Mouse (Mus musculus) Patski (cell line): ENCODE results near the gene Car5a. TPM values are rescaled to one million over a fixed set of nuclear protein-coding genes. Genes with fewer than 3 reads are reported as not detected.
A peak's percentile ranks its signal among the peaks of the same experiment; 100 is the strongest.

ENCODE experiments used
- ATAC-seq: fragments of 100-300 bp; one replicate; pipeline ENCODE4 v1.8.0; 2021
- CTCF ChIA-PET: fragments of 350-600 bp; sonication (Branson Sonifier 250); formaldehyde crosslinking; loops from one replicate; lab custom pipeline; 2022; ENCODE audit warnings: inconsistent platforms; lab: Charles Lee
- POLR2A ChIA-PET: fragments of 350-600 bp; sonication (Branson Sonifier 250); formaldehyde crosslinking; loops from one replicate; lab custom pipeline; 2022; ENCODE audit warnings: antibody characterized with exemption, inconsistent platforms; lab: Charles Lee
- DNase-seq: peaks from one replicate; pipeline ENCODE4 v3.0.0-alpha.2; 2011; ENCODE audit warnings: low read depth, low spot score
- H3K27me3 ChIP-seq: fragments of 371-371 bp; one replicate; pipeline ENCODE4 v1.5.1; 2021
- CTCF ChIP-seq: fragments of 100-300 bp; IDR thresholded peaks from one replicate; pipeline ENCODE4 v1.5.1; 2021
- in situ Hi-C: fragments of 300-500 bp; cut with MboI; formaldehyde crosslinking; loops from 3 replicates; pipeline ENCODE4 v1.11.1; 2018; ENCODE audit warnings: low pct_unique_long_range_greater_than_20kb, mixed read lengths
- polyA plus RNA-seq: library from polyadenylated mRNA; unstranded; gene quantifications from one replicate; pipeline ENCODE4 v1.2.3, GENCODE M21; 2021

The Car5a gene
- polyA plus RNA-seq, 1 experiment from 2014 or later, result not detected

DNA sequence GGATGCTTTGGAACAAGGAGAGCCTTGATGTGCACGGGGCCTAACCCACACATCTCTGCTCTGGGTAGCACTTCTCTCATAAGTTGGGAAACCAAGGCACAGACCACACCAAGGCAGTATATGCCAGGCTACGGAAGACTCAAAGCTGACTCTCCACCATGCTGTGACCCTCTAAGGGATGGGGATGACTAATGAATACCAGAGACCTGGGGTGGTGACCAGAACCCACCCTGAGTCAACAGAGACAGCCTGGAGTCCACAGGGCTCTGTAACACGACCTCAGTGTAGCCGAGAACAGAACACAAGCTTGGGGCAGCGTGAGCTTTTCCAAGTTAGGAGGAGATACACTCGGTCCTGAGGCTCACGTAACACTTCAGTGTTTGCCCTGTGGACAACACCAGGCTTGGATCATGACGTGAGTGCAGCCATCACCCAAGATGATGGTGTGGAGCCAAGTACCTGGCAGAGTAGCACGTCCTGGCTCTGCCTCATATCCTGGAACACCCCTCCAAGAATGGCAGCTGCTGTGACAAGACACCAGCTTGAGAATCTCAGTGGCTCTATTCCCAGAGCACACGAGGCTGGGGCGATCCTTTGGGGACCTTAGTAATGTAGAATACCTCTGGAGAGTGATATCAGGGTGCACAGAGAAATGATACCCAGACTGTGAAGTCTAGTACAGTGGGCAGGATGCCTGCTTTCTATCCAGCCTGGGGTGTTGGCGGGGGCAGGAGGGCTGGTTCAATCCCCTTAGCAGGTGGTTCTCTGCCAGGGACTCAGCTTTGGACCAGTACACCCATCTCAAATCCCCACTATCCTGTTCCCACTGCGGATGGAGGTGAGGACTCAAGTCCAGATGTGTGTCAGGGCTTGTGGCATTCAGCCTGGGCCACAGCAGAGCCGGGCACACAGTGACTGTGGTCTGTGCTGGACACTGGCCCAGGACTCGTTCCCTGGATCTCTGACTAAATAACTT lies 54.6 kb downstream of the Car5a start:
- no peak for TF ChIP-seq CTCF
- no peaks in the 10 kb centered on the region for H3K27me3 ChIP-seq
- POLR2A ChIA-PET, result interaction anchor here (0.5 to 2.8 kb wide), 2 partner anchors 9 to 17 kb away, joined by 3 to 8 read pairs; partner anchors contain the start of gene Slc7a5
- in situ Hi-C loops, result no loop called here
- CTCF ChIA-PET, result interaction anchor here (0.9 to 2.0 kb wide), 5 partner anchors 11 to 39 kb away, joined by 3 to 5 read pairs (median 3); no protein-coding TSS in a partner anchor
- ATAC-seq (no peak), DNase-seq (no peak)

DNA sequence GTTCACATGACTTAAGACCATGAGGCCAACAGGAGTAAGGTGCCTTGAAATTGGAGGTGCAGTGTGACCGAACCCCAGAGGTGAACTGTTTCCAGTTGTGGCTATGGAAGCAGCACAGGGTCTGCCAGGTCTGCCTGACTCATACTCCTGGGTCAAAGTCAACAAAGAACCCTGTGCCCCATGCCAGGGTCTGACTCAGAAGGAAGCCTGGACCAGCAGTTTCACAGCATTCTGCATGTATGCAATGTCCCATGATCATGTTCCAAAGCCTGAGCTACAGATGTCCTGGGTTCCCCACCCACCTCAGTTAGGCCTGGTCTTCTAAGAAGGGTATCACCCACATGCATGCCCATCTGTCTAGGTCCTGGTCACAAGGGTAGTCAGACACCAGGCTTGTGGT lies 55.4 kb downstream of the Car5a start:
- POLR2A ChIA-PET, result interaction anchor here (2.8 kb wide), 1 partner anchor 17 kb away, joined by 8 read pairs; the partner anchor contains the start of gene Slc7a5
- in situ Hi-C loops, result no loop called here
- CTCF ChIA-PET, result interaction anchor here (0.9 to 2.0 kb wide), 5 partner anchors 10 to 20 kb away, joined by 3 to 5 read pairs (median 3); no protein-coding TSS in a partner anchor
- no peaks in the 10 kb centered on the region for H3K27me3 ChIP-seq
- no peak for TF ChIP-seq CTCF
- DNase-seq (no peak), ATAC-seq (peak; percentile 25)

- CTCF ChIA-PET, result no interaction called here
- no peaks in the 10 kb centered on the region for H3K27me3 ChIP-seq
- in situ Hi-C loops, result no loop called here
- no peak for DNase-seq
- TF ChIP-seq CTCF, result no peak
- ATAC-seq, result no peak
- POLR2A ChIA-PET, result interaction anchor here (0.6 kb wide), 1 partner anchor 18 kb away, joined by 3 read pairs; no protein-coding TSS in a partner anchor
These were observed 57.2 kb downstream of the Car5a start for GRCm38 (mm10) chr8:121887547-121887946.

DNA sequence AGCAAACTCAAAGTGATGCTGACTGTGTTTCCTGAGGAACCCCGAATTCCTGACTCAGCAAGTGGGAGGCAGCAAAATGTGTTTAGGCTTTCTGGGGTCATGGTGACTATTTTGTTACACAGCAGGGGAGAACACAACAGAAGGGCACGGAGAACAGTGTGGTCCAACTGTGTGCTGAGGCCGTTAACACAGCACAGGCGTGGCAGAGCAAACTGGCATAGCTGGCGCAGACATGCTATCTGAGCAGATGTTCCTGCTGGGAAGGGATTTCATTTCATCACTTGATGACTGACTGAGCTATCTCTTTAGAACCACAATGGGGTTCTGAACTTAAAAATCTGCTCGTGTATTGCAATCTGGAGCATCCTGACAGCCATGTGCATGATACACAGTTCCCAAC lies 59.3 kb downstream of the Car5a start:
- in situ Hi-C loops, result no loop called here
- H3K27me3 ChIP-seq, result no peaks in the 10 kb centered on the region
- DNase-seq (no peak), ATAC-seq (no peak)
- ChIA-PET CTCF (interaction anchor here (2.1 kb wide), 1 partner anchor 24 kb away, joined by 6 read pairs; no protein-coding TSS in a partner anchor), POLR2A (no interaction called here)
- no peak for TF ChIP-seq CTCF

GRCm38 (mm10) chr8:121885001-121885400 lies 59.7 kb downstream of the Car5a start:
- DNase-seq, result no peak
- ChIA-PET CTCF (interaction anchor here (2.1 kb wide), 1 partner anchor 25 kb away, joined by 6 read pairs; no protein-coding TSS in a partner anchor), POLR2A (interaction anchor here (0.5 kb wide), 1 partner anchor 25 kb away, joined by 4 read pairs; no protein-coding TSS in a partner anchor)
- in situ Hi-C loops, result no loop called here
- no peaks in the 10 kb centered on the region for H3K27me3 ChIP-seq
- no peak for TF ChIP-seq CTCF
- ATAC-seq, result no peak

- ChIA-PET POLR2A (interaction anchor here (0.5 to 0.8 kb wide), 2 partner anchors 25 to 26 kb away, joined by 3 to 4 read pairs; no protein-coding TSS in a partner anchor), CTCF (interaction anchor here (2.1 kb wide), 1 partner anchor 25 kb away, joined by 6 read pairs; no protein-coding TSS in a partner anchor)
- DNase-seq (no peak), ATAC-seq (no peak)
- no peak for TF ChIP-seq CTCF
- no peaks in the 10 kb centered on the region for H3K27me3 ChIP-seq
- in situ Hi-C loops, result no loop called here
These were observed 60.5 kb downstream of the Car5a start for GRCm38 (mm10) chr8:121884181-121884580.

DNA sequence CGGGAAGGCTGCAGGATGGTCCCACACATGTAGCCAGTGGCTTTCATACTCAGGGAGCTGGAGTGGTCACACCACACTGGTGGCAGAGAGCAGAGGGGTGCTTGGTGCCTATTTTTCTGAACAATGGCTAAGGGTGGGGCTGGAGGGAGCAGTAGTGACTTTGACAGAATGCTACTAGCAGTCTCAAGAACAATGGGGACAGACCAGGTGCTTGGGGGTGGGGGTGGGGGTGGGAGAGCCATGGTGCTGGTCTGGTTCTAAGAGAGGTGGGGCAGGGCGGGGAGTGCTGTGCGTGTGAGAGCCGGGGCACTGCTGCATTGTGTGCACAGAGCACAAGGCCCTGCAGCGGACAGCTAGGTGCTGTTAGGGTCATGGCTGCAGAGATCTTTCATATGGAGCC lies 62.8 kb downstream of the Car5a start:
- no peak for TF ChIP-seq CTCF

GRCm38 (mm10) chr8:121880818-121881217 lies 63.9 kb downstream of the Car5a start:
- TF ChIP-seq CTCF, result no peak
- ChIA-PET POLR2A (interaction anchor here (0.6 to 2.1 kb wide), 3 partner anchors 10 to 26 kb away, joined by 3 to 5 read pairs (median 3); partner anchors contain the start of gene Slc7a5), CTCF (interaction anchor here (0.9 to 3.2 kb wide), 4 partner anchors 17 to 45 kb away, joined by 4 to 8 read pairs (median 6); no protein-coding TSS in a partner anchor)
- H3K27me3 ChIP-seq, result no peaks in the 10 kb centered on the region
- DNase-seq (no peak), ATAC-seq (no peak)
- in situ Hi-C loops, result no loop called here

More for the DNA sequence above, 62.8 kb downstream of the Car5a start:
- no peaks in the 10 kb centered on the region for H3K27me3 ChIP-seq
- in situ Hi-C loops, result no loop called here
- DNase-seq (no peak), ATAC-seq (no peak)
- POLR2A ChIA-PET, result interaction anchor here (0.6 to 2.1 kb wide), 3 partner anchors 17 to 62 kb away, joined by 3 to 5 read pairs (median 3); partner anchors contain the start of gene Slc7a5
- CTCF ChIA-PET, result interaction anchor here (0.9 to 3.2 kb wide), 2 partner anchors 16 to 44 kb away, joined by 4 to 8 read pairs; no protein-coding TSS in a partner anchor

GRCm38 (mm10) chr8:121879712-121880111 lies 65.0 kb downstream of the Car5a start:
- DNase-seq (no peak), ATAC-seq (no peak)
- no peak for TF ChIP-seq CTCF
- H3K27me3 ChIP-seq, result no peaks in the 10 kb centered on the region
- CTCF ChIA-PET, result interaction anchor here (1.0 to 3.2 kb wide), 8 partner anchors 9 to 48 kb away, joined by 3 to 8 read pairs (median 6); no protein-coding TSS in a partner anchor
- in situ Hi-C loops, result no loop called here
- POLR2A ChIA-PET, result interaction anchor here (2.1 kb wide), 1 partner anchor 27 kb away, joined by 5 read pairs; the partner anchor contains the start of gene Slc7a5
